Mouse (Mus musculus): Measurements from ENCODE around the gene Ubn2. TPM values are rescaled to one million over a fixed set of nuclear protein-coding genes. Genes with fewer than 3 reads are reported as not detected.

Gene Ubn2
- polyA plus RNA-seq, 1 experiment from 2014 or later = 16.4 TPM

DNA sequence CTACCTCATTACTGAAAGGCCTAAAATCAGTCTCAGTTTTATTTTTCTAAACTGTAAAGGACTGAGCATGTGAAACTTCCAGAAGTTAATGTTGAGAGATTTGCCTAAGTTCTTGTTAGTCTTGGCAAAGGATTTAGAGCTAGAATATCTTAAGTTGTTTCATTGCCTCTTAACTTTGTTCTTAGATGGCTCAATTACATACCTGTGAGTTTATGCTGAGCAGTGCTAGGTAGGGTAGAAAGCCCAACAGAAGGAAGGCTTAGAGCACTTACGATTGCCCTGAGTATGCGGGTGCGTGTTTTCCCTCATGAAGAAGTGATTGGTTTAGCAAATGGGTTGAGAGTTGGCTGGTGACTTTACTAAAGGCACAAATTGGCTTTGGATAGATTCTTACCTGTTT, 24.3 kb downstream of the Ubn2 start:
- Histone ChIP-seq H3K27me3 (ENCODE audit: control insufficient read depth, insufficient read depth, low read depth, low read length) (no peaks in the 10 kb centered on the region), H3K36me3 (ENCODE audit: control insufficient read depth, insufficient read depth, low read length) (peaks cover 24% of the 10 kb centered on the region), H3K9ac (ENCODE audit: low read depth, low read length) (no peak overlapping the region), H3K9me3 (replicated peaks; ENCODE audit: control insufficient read depth, low read length, poor library complexity, severe bottlenecking) (no peaks in the 10 kb centered on the region), H3K4me1 (ENCODE audit: control insufficient read depth, insufficient read depth, low read length) (no peaks in the 10 kb centered on the region), H3K27ac (ENCODE audit: low read length) (no peak overlapping the region), H3K4me2 (ENCODE audit: low read length) (no peak overlapping the region), H3K4me3 (ENCODE audit: low read depth, low read length) (no peak overlapping the region)
- ATAC-seq = no peak
- WGBS = 96% methylated on average over 3 of the region's 3 CpGs

DNA sequence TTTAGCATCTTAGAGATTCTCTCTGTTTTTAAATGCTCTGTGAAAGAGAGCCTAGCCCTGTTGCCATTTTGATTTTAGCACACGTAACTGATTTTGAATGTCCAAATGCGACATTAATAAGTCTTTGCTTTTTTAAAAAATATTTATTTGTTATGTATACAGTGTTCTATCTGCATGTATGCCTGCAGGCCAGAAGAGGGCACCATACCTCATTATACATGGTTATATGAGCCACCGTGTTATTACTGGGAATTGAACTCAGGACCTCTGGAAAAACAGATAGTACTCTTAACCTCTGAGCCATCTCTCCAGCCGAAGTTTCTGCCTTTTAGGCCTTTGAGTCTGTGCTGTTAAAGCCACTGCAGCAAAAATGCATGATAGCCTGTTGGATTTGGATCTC, 35.8 kb downstream of the Ubn2 start:
- H3K4me1 ChIP-seq (ENCODE audit: control insufficient read depth, insufficient read depth, low read length) = no peaks in the 10 kb centered on the region
- no peak overlapping the region for H3K4me2 ChIP-seq (ENCODE audit: low read length)
- H3K9me3 ChIP-seq (replicated peaks; ENCODE audit: control insufficient read depth, low read length, poor library complexity, severe bottlenecking) = no peaks in the 10 kb centered on the region
- H3K9ac ChIP-seq (ENCODE audit: low read depth, low read length) = no peak overlapping the region
- WGBS = 90% methylated on average over 4 of the region's 4 CpGs
- H3K4me3 ChIP-seq (ENCODE audit: low read depth, low read length) = no peak overlapping the region
- ATAC-seq = no peak
- H3K27ac ChIP-seq (ENCODE audit: low read length) = no peak overlapping the region
- no peaks in the 10 kb centered on the region for H3K27me3 ChIP-seq (ENCODE audit: control insufficient read depth, insufficient read depth, low read depth, low read length)
- H3K36me3 ChIP-seq (ENCODE audit: control insufficient read depth, insufficient read depth, low read length) = peaks cover 9% of the 10 kb centered on the region

DNA sequence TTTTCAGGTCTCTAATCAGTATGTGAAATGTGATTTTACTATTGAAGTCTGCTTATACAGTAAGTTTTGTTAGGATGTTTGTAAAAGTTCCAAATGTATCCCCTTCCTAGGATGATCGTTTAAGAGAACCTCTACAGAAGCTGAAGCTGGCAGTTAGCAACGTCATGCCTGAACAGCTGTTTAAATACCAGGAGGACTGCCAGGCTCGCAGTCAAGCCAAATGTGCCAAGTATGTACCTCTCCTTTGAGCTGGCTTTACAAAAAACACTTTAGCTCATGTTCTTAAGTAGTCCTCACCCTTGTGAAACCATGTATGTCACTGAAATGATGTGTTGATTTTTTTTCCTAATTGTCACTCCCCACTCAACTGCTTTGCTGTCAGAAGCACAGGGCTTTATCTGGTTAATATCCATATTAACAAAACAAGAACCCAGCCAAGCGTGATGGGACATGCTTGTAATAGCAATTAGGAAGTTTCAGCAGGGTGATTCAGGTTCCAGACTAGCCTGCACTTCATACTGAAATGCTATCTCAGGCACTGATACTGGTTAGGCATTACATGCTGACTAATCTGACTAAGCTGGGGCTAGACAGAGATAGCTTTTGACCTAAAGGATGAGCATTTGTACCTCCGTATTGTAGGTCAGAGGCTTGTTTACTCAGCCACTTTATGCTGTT, 48.1 kb downstream of the Ubn2 start:
- Histone ChIP-seq H3K4me1 (ENCODE audit: control insufficient read depth, insufficient read depth, low read length) (no peaks in the 10 kb centered on the region), H3K27ac (ENCODE audit: low read length) (no peak overlapping the region), H3K27me3 (ENCODE audit: control insufficient read depth, insufficient read depth, low read depth, low read length) (no peaks in the 10 kb centered on the region), H3K4me2 (ENCODE audit: low read length) (no peak overlapping the region), H3K36me3 (ENCODE audit: control insufficient read depth, insufficient read depth, low read length) (peaks cover 33% of the 10 kb centered on the region), H3K9me3 (replicated peaks; ENCODE audit: control insufficient read depth, low read length, poor library complexity, severe bottlenecking) (no peaks in the 10 kb centered on the region), H3K4me3 (ENCODE audit: low read depth, low read length) (no peak overlapping the region), H3K9ac (ENCODE audit: low read depth, low read length) (no peak overlapping the region)
- ATAC-seq = no peak
- WGBS = 63% methylated on average over 5 of the region's 5 CpGs

DNA sequence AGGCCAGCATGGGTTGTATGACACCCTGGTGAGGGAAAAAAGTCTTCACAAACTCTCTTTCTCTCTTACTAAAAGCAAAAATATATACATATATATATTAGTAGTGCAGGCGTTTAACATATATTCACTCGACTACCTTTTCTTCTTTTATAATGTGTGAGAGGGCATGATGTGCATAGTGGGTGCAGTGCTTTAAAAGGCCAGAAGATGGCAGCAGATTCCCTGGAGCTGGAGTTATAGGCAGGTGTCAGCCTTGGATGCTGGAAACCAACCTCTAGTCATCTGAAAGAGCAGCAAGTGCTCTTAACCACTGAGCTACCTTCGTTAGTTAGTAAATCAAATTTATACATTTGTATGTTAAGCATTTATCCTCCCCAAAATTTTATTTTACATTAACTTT, 58.8 kb downstream of the Ubn2 start:
- H3K27me3 ChIP-seq (ENCODE audit: control insufficient read depth, insufficient read depth, low read depth, low read length) = no peaks in the 10 kb centered on the region
- H3K9ac ChIP-seq (ENCODE audit: low read depth, low read length) = no peak overlapping the region
- H3K4me1 ChIP-seq (ENCODE audit: control insufficient read depth, insufficient read depth, low read length) = no peaks in the 10 kb centered on the region
- no peak overlapping the region for H3K27ac ChIP-seq (ENCODE audit: low read length)
- no peak overlapping the region for H3K4me3 ChIP-seq (ENCODE audit: low read depth, low read length)
- H3K9me3 ChIP-seq (replicated peaks; ENCODE audit: control insufficient read depth, low read length, poor library complexity, severe bottlenecking) = no peaks in the 10 kb centered on the region
- H3K36me3 ChIP-seq (ENCODE audit: control insufficient read depth, insufficient read depth, low read length) = peaks cover 31% of the 10 kb centered on the region
- ATAC-seq = no peak
- 82% methylated on average over 3 of the region's 3 CpGs for WGBS
- no peak overlapping the region for H3K4me2 ChIP-seq (ENCODE audit: low read length)

DNA sequence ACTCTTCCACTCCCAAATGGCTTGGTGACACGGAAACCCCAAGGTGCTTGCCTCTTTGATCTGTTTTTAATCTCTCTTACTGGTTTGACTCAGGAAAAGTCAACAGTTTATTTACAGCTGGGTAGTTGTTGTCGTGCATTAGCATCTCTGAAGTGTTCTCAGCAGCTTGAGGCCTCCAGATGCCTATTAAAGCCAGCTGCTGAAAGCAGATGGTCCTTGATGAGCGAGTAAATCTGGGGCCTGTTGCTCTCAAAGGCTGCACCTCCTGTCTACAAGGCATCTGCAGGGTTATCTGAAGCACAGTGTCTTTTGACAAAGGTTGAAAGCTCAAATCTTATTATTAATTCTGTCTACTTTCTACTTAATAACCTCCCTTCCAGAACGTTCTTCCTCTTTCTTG, 61.9 kb downstream of the Ubn2 start:
- H3K9me3 ChIP-seq (replicated peaks; ENCODE audit: control insufficient read depth, low read length, poor library complexity, severe bottlenecking) = no peaks in the 10 kb centered on the region
- no peak overlapping the region for H3K4me3 ChIP-seq (ENCODE audit: low read depth, low read length)
- H3K27ac ChIP-seq (ENCODE audit: low read length) = no peak overlapping the region
- H3K36me3 ChIP-seq (ENCODE audit: control insufficient read depth, insufficient read depth, low read length) = peaks cover 39% of the 10 kb centered on the region
- no peak for ATAC-seq
- no peak overlapping the region for H3K9ac ChIP-seq (ENCODE audit: low read depth, low read length)
- H3K27me3 ChIP-seq (ENCODE audit: control insufficient read depth, insufficient read depth, low read depth, low read length) = no peaks in the 10 kb centered on the region
- 57% methylated on average over 4 of the region's 4 CpGs for WGBS
- H3K4me2 ChIP-seq (ENCODE audit: low read length) = no peak overlapping the region
- H3K4me1 ChIP-seq (ENCODE audit: control insufficient read depth, insufficient read depth, low read length) = no peaks in the 10 kb centered on the region

DNA sequence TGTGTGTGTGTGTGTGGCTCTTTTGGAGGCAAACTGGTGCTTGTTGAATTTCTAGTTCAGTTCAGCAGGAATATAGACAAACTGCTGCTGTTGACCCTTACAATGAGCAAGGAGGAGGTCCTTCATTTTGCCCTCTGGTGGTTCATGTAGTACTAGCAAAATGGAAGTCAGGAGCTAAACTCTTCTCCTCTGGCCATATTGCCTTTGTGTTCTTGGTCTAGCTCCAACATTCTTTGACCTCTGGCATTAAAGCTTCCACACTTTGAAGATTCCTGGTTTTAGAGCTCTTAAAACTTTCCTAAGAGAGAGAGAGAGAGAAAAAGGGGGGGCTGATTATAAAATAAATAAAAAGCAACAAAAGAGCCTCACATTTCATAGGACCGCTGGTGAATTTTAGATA, 78.3 kb downstream of the Ubn2 start:
- Histone ChIP-seq H3K9ac (ENCODE audit: low read depth, low read length) (no peak overlapping the region), H3K27ac (ENCODE audit: low read length) (no peak overlapping the region), H3K4me1 (ENCODE audit: control insufficient read depth, insufficient read depth, low read length) (no peaks in the 10 kb centered on the region), H3K4me2 (ENCODE audit: low read length) (no peak overlapping the region), H3K27me3 (ENCODE audit: control insufficient read depth, insufficient read depth, low read depth, low read length) (no peaks in the 10 kb centered on the region), H3K4me3 (ENCODE audit: low read depth, low read length) (no peak overlapping the region), H3K9me3 (replicated peaks; ENCODE audit: control insufficient read depth, low read length, poor library complexity, severe bottlenecking) (no peaks in the 10 kb centered on the region), H3K36me3 (ENCODE audit: control insufficient read depth, insufficient read depth, low read length) (no peaks in the 10 kb centered on the region)
- no peak for ATAC-seq
- 92% methylated on average over 1 of the region's 1 CpGs for WGBS

DNA sequence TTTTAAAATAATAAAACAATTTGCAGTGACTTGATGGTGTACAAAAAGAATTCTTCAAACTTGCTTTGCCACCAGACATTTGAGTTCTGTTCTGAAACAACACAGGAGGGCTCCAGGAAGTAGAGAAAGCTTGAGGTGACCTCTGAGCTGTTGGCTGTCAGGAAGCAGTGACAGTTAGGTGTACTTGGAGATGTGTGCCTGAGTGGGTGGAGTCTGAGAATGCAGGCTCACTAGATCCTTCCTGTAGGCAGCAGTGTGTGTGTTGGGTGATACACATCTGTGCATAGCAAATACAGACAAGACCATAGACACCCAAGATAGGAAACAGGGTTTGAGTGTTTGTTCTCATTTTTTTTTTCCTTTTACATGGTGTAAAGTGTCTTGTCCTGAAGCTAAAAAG, 79.1 kb downstream of the Ubn2 start:
- Histone ChIP-seq H3K27me3 (ENCODE audit: control insufficient read depth, insufficient read depth, low read depth, low read length) (no peaks in the 10 kb centered on the region), H3K9me3 (replicated peaks; ENCODE audit: control insufficient read depth, low read length, poor library complexity, severe bottlenecking) (no peaks in the 10 kb centered on the region), H3K4me2 (ENCODE audit: low read length) (no peak overlapping the region), H3K27ac (ENCODE audit: low read length) (no peak overlapping the region), H3K4me3 (ENCODE audit: low read depth, low read length) (no peak overlapping the region), H3K4me1 (ENCODE audit: control insufficient read depth, insufficient read depth, low read length) (no peaks in the 10 kb centered on the region), H3K36me3 (ENCODE audit: control insufficient read depth, insufficient read depth, low read length) (no peaks in the 10 kb centered on the region), H3K9ac (ENCODE audit: low read depth, low read length) (no peak overlapping the region)
- ATAC-seq = no peak

DNA sequence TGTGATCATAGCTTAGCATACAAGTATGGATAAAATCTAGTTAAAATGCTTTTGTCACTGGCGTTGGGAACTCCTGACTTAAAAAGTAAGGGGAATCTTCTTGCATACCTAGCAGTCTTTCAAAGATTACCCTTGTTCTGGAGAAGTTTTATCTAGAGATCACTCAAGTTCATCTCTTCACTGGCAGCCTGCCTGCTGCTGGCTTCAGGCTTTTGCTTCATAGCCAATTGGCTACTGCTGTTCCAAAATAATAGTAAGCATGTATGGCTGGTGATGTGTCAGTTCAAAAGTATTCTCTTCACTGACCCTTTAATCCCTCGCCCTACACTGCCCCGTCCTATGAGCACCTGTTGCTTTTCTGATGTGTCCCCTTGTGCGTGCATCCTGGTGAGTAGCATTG, 81.5 kb downstream of the Ubn2 start:
- H3K27me3 ChIP-seq (ENCODE audit: control insufficient read depth, insufficient read depth, low read depth, low read length) = no peaks in the 10 kb centered on the region
- H3K36me3 ChIP-seq (ENCODE audit: control insufficient read depth, insufficient read depth, low read length) = no peaks in the 10 kb centered on the region
- H3K27ac ChIP-seq (ENCODE audit: low read length) = no peak overlapping the region
- H3K9me3 ChIP-seq (replicated peaks; ENCODE audit: control insufficient read depth, low read length, poor library complexity, severe bottlenecking) = no peaks in the 10 kb centered on the region
- no peak overlapping the region for H3K4me3 ChIP-seq (ENCODE audit: low read depth, low read length)
- no peak overlapping the region for H3K9ac ChIP-seq (ENCODE audit: low read depth, low read length)
- WGBS = 86% methylated on average over 4 of the region's 4 CpGs
- ATAC-seq = no peak
- no peak overlapping the region for H3K4me2 ChIP-seq (ENCODE audit: low read length)
- no peaks in the 10 kb centered on the region for H3K4me1 ChIP-seq (ENCODE audit: control insufficient read depth, insufficient read depth, low read length)

DNA sequence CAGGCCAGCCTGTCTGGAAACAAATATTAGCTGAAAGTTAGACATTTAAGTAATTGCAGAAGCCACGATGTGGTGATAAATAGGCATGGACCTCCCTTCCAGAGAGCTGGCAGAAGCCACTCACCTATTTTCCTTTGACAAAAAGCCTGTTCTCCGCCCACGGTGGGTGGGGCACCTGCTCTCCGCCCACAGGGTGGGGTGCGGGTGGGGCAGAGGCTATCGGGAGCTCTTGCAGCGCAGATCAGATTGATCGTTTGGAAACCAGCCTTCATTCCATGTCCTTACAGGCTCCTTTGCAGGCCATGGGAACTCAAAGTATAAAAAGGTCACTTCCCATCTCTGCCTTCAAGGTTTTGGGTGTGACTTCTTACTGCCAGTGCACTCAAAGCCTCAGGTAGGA, 90.1 kb downstream of the Ubn2 start:
- Histone ChIP-seq H3K27ac (ENCODE audit: low read length) (no peak overlapping the region), H3K9ac (ENCODE audit: low read depth, low read length) (no peak overlapping the region), H3K4me2 (ENCODE audit: low read length) (no peak overlapping the region), H3K4me1 (ENCODE audit: control insufficient read depth, insufficient read depth, low read length) (no peaks in the 10 kb centered on the region), H3K36me3 (ENCODE audit: control insufficient read depth, insufficient read depth, low read length) (no peaks in the 10 kb centered on the region), H3K27me3 (ENCODE audit: control insufficient read depth, insufficient read depth, low read depth, low read length) (no peaks in the 10 kb centered on the region), H3K9me3 (replicated peaks; ENCODE audit: control insufficient read depth, low read length, poor library complexity, severe bottlenecking) (no peaks in the 10 kb centered on the region), H3K4me3 (ENCODE audit: low read depth, low read length) (no peak overlapping the region)
- ATAC-seq = no peak
- 33% methylated on average over 8 of the region's 8 CpGs for WGBS

Measured in midbrain, embryonic 16.5 days (tissue).